Mouse (Mus musculus): ENCODE measurements around the gene Gm4779.
"Not testable (repeated sequence)": the region's sequence is repeated elsewhere in the genome, so short reads cannot be mapped to it uniquely, and the experiment has no call there.

- TF ChIP-seq CTCF (IDR thresholded peaks at IDR 0.05; ENCODE audit: low read depth, low read length); POLR2A (IDR thresholded peaks at IDR 0.05; ENCODE audit: extremely low read depth, insufficient read depth, low read length): not testable (repeated sequence)
These were observed 25.8 kb upstream of the Gm4779 start for GRCm38 (mm10) chrX:101819980-101820379.

Measured in liver, adult 2 months (tissue).